Mouse (Mus musculus): ENCODE measurements around the gene Xcl1.
A peak's percentile ranks its signal among the peaks of the same experiment; 100 is the strongest.

Xcl1 gene

DNA sequence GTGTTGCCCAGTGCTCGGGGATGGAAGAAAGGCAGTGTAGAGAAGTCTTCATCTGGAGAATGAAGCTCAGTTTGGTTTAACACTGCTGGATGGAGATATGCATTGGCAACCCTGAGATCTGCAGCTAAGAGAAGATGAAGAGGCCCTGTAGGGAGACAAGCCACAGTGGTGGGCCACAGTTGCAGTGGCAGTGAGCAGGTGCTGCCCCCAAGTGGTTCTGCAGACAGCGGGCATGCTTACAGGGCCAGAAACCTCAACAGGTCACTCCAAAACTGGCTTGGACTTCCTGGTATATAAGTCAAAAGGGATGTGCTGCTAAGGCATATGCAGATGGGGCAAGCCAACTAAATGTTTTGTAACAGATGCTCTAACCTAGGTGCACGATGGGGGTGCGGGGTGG is 30.3 kb downstream of the Xcl1 start:
- DNase-seq (ENCODE audit: low spot score in 2 of 2) = peak; percentile 32 to 33

DNA sequence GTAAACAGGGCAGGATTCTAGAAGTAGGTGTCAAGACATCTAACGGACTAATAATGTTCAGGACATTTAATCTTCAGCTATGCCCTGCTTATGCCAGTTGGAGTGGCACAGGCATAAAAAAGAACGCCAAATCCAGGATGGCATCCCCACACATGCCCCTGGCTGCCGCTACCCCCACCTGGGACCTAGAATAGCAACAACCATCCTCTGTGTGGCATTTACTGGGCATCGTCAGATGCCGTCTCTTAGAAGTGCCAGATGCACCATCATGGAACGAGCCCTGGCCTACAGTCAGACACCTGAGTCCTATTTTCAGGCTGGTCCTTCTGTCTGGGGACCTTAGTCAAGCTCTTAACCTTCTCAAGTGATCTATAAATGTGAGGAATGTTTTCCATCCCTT is 34.6 kb downstream of the Xcl1 start:
- no peak for DNase-seq (ENCODE audit: low spot score in 2 of 2)

DNA sequence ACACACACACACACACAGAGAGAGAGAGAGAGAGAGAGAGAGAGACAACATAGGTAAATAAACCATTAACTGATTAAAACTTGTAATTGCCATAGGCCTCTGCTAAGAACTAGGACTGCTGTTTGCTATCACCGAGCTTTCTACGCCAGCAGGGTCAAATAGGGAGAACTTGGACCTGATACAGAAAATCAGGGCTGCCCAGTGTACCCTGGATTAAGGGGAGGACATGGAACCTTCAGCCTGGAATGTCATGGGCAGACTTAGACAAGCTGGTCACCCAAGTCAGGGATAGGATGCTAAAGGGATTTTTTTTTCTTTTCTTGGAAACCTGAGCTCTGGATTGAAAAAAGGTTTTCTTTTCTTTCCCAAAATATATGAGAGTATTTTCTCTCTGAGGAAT is 35.1 kb downstream of the Xcl1 start:
- DNase-seq (ENCODE audit: low spot score in 2 of 2) = no peak

DNA sequence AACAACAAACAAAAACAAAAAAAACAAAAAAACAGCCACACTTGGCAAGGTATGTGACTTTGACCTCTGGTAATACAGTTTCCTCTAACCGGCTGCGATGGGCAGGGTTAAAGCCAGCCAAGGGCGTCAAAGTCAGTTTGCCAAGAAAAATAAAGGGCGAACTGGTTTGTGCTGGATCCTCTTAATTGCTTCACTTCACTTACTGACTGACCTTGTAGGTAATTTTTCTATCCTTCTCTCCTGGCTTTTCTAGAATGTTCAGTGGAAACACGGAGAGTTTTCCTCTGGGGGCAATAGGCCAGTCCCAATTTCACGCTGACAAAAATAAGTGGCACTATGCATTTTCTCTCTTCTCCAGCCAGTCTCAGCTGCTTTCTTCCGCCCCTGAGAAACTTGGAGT is 35.8 kb downstream of the Xcl1 start:
- no peak for DNase-seq (ENCODE audit: low spot score in 2 of 2)

DNA sequence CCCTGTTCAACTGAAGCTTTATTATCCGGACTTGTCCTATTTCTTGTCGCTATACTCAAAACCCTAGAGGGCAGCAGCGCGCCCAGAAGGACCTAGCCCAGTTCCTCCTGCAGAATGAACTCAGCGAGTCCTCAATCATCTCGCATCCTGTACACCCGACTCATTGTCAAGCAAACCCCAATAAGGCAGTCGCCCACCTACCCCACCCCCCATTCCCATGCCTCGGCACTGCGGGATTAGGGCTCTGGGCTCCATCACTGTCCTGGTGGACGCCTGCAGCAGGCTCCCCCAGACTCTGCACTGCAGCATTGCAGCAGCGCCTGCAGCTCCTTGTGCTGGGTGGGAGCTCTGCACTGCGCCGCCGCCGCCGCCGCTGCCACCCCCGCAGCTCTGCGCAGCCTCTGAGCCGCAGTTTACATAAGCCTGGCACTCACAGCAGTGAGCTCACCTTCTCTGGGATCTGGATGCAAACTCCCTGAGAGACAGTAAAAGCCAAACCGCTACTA is 36.4 kb downstream of the Xcl1 start:
- peak; percentile 79 to 80 for DNase-seq (ENCODE audit: low spot score in 2 of 2)

DNA sequence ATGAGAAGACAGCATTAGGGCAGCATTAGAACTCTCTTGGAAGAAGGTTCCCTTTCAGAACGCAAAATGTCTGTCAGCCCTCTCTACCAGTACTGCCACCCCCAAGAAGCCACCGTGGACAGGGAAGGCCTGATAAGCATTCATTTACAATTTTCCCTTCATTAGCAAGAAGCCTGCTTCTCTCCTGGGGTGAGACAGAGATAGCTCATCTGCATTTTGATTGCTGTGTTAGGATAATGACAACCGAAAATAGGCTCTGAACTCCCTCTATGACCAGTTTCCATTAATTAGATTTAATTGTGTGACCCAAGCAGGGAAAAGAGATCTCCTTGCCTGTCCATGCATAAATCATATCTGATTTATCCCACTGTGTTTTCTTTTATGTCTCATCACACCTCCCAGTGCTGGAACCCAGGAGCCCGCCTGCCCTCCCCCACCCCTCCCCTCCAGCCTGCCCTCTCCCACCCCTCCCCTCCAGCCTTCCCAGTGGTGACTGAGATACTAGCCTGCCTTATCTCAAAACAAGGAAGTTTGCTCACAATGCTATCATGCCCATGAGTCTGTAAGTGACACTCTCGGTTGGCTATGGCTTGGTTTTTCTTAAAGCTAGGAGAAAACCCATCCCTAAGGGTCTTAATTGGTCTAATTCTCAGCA is 38.0 kb downstream of the Xcl1 start:
- DNase-seq (ENCODE audit: low spot score in 2 of 2) = no peak

DNA sequence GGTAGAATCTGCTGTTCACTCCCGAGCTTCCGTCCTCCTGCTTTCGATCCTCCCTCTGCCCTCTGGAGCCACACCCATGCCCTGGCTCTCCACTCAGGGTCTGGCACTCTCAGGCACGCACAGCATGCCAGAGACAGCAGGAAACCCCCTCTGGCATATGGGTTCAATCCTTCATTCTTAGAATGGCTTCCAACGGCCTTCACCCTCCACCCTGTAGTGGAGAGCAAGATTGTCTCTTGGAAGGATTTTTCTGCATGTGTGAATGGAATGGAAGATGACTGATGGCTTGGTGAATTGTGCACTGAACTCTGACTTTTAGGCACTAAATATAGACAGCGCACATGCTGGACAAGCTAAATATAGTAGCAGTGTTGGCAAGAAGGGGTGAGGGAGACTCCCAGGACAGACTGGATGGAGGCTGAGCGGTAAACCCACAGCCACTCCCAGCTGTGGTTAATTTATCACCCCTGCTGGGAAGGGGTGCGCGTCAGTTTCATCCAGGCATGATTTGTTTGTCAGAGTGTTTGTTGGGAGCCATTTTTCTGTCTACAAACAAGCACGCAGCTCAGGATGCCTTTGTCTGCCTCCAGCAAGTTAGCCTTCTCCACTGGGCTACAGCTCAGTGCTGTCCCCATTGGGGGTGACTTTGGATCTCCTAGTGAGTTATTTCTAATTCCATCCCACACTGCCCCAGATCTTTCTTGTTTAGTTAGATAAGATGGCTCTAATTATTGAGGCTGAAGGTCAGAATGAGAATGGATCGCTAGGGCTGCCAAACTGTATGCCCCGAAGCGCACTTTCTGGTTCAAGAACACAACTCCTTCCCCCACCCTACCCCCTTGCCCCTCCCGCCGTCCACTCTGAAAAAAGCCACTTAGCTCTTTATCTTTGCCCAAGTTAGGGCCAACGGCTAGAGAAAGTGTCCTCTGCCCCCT is 38.8 kb downstream of the Xcl1 start:
- no peak for DNase-seq (ENCODE audit: low spot score in 2 of 2)

DNA sequence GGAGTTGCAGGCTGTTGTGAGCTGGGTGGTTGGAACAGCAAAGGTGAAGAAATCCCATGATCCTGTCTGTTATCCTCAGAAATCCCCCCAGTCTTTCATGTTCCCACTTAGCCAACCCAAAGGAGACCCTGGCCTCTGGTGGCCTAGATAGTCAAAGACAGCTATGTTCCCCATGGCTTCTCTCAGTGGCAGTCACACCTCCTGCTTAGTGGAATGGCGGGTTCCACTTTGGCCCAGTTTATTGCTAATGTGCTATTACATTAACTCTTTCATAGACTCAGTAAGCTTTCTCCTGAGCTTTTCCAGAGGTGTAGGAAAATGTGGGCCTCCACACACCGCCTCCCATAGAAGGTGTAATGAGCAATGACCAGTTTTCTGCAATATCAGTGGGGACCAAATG is 39.5 kb downstream of the Xcl1 start:
- DNase-seq (ENCODE audit: low spot score in 2 of 2) = no peak

DNA sequence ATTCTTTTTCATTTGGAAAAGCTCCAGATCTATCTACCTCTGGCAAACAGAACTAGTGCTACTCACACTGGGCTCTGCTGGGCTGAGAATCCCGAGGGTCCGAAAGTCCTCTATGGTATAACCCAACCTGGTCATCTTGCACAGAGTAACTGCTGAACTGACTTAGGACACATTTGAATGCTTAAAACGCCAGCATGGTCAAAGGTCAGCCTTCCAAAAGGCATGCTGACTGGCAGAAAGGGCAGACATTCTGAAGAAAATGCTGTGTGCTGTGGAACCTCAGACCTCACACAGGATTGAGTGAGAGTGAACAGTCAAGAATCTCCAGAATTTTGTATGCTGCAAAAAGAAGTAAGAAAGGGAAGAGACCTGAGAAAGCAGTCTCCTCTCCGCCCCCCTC is 45.0 kb downstream of the Xcl1 start:
- DNase-seq (ENCODE audit: low spot score in 2 of 2) = no peak

DNA sequence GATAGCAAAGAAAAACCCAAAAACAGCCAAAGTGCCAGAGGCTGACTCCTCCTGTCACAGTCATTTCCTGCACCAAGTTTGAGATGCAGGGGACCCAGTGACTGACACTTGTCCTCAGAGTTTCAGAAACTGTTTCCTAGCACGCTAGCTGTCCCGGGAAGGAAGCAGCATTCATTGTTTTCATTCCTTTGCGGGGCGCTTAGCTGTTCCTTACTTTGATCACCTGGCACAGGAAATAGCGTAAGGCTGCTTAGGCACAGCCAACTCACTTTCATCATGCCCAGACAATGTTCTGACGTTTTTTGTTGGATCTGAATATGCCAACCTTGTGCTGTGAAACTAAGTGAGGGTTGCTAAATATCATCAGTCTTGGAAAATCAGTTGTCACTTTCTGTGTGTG is 46.8 kb downstream of the Xcl1 start:
- DNase-seq (ENCODE audit: low spot score in 2 of 2) = no peak

DNA sequence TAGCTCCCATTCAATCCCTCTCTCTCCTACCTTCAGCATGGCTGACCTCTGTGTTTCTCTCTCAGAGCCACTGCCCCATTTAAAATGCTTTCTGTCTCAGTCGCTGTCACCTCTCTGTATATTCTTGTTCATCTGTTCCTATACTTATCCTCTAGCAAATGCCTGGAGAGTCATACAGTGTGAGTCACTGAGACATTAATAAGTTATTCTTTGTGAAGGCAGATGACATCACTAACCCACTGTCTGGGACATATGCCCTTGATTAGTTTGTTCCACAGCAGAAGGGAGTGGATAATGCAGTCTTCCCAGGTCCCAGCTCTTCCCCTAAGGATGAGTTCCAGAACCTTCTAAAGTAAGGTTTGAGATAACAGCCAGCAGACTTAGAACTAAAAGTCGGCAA is 47.6 kb downstream of the Xcl1 start:
- DNase-seq (ENCODE audit: low spot score in 2 of 2) = no peak

DNA sequence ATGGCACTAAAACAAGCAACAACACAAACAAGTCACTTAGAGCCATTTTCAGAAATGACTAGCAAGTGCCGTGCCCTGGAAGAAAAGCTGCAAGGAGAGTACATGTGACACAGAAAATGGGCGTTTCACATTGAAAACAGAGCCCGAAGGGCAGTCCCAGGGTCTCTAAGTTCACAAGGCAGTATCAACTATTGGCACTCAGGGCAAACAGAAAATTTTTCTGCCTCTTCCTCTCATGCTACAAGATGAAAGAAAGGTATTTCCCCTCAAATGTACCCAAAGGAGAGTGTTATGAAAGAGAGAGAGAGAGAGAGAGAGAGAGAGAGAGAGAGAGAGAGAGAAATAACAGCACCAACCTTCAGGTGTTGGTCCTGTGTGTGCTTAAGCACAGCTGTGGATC is 53.4 kb downstream of the Xcl1 start:
- DNase-seq (ENCODE audit: low spot score in 2 of 2) = no peak

Measured in frontal cortex, postnatal 14 days (tissue).